Mouse (Mus musculus) central nervous system, embryonic 18 days (tissue): ENCODE measurements around the gene Gm3127. TPM values are rescaled to one million over a fixed set of nuclear protein-coding genes. Genes with fewer than 3 reads are reported as not detected.

Experiments used
- polyA plus RNA-seq: library from polyadenylated mRNA; depleted of rRNA; stranded (reverse); fragments of >200 nt; gene quantifications from 2 replicates; pipeline ENCODE4 v1.2.3, GENCODE M21; 2012; rRNA removed

Gene Gm3127
- 0.06 TPM in 1 of 2 replicates, not detected in the other for polyA plus RNA-seq

DNA sequence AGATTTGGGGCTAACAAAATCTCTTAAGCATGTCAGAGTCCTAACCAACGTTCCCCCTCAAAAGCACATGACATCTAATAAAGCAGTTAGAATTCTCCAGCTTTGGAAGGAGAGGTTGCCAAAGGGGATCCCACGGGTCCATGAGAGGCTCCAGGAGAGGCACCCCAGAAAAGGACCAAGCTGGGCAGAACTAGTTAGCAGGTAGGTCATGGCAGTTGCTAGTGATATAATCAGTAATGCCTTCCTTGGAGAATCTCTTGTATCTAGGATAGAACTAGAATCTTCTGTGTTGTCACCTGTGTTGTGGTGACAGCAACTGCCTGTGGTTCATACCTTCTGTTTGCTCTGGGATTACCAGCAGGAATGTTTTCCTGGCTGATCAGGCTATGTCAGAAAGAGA, at the start of gene Gm3127:
TSS of gene Gm3127 (plus strand) at position 301 of the 400 bp plus-strand sequence.

GRCm38 (mm10) chr14:4182491-4183210, 17.8 kb downstream of the Gm3127 start, which contains the start of gene Gm2974:
Gm2974 (plus strand) TSS chr14:4182576.

Other genes with a start within 250 kb of the Gm3127 start
- gene Gm3029, start 233.3 kb upstream of the Gm3127 start, polyA plus RNA-seq = not detected in 2 replicates
- gene Gm3095, start 201.5 kb upstream of the Gm3127 start, polyA plus RNA-seq = 2.0 and 3.0 TPM in 2 replicates
- not detected in 2 replicates for gene Gm3099, start 166.6 kb upstream of the Gm3127 start, polyA plus RNA-seq
- gene Gm5796, start 141.1 kb upstream of the Gm3127 start, polyA plus RNA-seq = 9.8 and 11.1 TPM in 2 replicates
- gene Gm3115, start 80.9 kb upstream of the Gm3127 start, polyA plus RNA-seq = 0.05 TPM in 1 of 2 replicates, not detected in the other
- 11.4 and 11.5 TPM in 2 replicates for gene Gm8108, start 54.5 kb upstream of the Gm3127 start, polyA plus RNA-seq
- 14.0 and 15.3 TPM in 2 replicates for gene Gm2974, start 17.5 kb downstream of the Gm3127 start, polyA plus RNA-seq
- gene Gm3138, start 84.6 kb downstream of the Gm3127 start, polyA plus RNA-seq = 0.03 TPM in 1 of 2 replicates, not detected in the other
- gene Gm3149, start 152.3 kb downstream of the Gm3127 start, polyA plus RNA-seq = not detected in 2 replicates
- 8.9 and 9.1 TPM in 2 replicates for gene 2610042L04Rik, start 169.7 kb downstream of the Gm3127 start, polyA plus RNA-seq
- gene Gm3159, start 232.5 kb downstream of the Gm3127 start, polyA plus RNA-seq = 0.05 and 0.08 TPM in 2 replicates